Mouse (Mus musculus): Measurements from ENCODE around the gene Mettl7a2. TPM values are rescaled to one million over a fixed set of nuclear protein-coding genes. Genes with fewer than 3 reads are reported as not detected.
"Not testable (repeated sequence)": the region's sequence is repeated elsewhere in the genome, so short reads cannot be mapped to it uniquely, and the experiment has no call there.

The Mettl7a2 gene
- under 1 TPM; 0.58 to 0.77 TPM for total RNA-seq (2021)
- long read RNA-seq: 0 reads

DNA sequence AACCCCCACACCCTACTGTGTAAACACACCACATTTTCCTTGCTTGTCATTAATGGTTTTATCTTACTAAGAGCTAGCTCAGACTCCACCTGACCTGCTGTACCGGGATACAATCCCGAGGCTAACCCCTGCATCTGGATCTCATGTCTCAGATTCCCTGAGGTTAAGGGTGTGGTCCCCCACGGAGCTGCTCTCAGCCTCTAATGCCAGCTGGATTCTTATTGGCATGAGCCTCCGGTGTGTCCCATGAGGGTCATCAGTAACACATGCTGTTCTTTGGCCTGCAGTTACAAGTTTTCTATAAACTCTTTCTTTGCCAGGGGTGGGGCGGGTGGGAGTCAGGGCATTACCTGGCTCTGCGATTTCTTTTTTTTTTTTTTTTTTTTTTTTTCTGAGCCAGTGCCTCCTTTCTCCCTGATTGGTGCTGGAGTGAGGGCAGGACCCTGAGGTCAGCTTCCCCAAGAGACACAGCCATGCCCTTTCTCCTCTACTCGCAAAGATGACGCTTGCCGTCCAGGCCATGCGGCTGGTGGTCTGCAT, at the start of gene Mettl7a2, which contains the start of gene Methig1:
Gene Mettl7a2 (plus strand): TSS at position 490 of the 540 bp plus-strand sequence.
Gene Methig1 (plus strand): TSS at position 439 of the 540 bp plus-strand sequence.
- DNase-seq (ENCODE audit: low spot score in 2 of 2): no peak

DNA sequence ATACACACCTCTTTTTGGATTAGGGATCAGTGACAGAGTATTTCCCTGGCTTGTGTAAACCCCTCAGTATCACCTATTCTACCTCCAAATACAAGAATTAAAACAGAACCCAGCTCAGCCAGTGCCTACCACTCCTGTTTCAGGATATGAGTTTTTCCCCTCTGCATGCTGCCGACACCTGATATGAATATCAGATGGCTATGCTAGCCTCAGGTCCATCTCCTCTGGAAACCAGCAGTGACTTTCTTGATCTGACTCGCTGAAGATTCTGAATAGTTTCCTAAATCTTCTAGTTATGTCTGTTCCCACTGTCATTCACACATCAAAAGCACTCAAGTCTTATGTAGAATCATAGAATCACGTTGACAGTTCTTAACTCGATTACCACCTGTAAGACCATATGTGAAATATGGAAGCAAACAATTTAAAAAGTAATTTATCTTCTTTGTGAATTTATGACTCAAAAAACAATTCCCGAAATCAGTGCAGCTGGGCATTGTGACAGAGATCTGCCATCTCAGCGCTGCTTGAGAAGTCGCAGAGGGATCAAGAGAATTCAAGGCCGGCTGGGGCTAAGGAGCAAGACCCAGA, 49.5 kb upstream of the Mettl7a2 start:
- no peak for DNase-seq (ENCODE audit: low spot score in 2 of 2)

DNA sequence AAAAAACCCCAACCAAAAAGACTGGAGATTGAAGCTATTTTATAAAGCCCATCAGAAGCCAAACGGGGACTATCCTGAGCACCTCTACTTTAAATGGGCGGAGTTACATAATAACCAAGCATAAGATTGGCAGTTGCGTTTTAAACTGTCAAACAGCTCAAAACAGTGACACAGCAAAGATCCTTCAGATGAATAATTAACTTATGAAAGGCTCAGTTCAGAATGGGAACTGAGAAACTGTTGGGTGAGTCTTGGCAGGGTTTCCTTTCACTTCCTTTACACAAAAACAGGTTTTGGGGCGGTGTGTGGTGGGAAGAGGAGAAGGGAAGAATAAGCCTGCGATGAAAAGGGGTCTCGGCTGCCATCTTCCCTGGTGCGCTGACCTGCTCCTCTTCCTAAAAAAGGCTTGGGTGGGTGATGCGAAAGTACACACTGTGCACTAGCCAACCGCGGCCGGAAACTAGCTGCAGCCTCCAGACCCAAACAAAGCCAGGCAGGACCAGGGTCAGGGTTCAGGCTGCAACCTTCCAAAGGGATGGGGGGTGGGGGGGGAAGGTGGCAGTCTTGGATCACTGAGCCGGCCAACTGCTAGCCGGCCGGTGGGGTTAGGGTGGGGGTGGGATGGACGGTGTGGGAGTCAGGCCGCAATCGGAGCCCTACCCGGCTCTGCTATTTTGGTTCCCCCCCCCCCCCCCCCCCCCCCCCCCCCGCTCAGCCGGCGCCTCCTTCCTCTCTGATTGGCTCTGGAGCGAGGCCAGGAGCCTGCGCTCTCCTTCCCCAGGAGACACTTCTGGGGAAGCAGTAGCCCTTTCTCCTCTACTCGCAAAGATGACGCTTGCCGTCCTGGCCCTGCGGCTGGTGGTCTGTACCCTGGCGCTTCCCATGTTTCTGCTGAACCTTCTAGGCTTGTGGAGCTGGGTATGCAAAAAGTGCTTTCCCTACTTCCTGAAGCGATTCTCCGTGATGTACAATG, 48.7 kb upstream of the Mettl7a2 start, which contains the start of gene Mettl7a1:
Gene Mettl7a1 (plus strand): TSS at position 122 of the 973 bp plus-strand sequence.
- peak; percentile 75 to 90 for DNase-seq (ENCODE audit: low spot score in 2 of 2)

DNA sequence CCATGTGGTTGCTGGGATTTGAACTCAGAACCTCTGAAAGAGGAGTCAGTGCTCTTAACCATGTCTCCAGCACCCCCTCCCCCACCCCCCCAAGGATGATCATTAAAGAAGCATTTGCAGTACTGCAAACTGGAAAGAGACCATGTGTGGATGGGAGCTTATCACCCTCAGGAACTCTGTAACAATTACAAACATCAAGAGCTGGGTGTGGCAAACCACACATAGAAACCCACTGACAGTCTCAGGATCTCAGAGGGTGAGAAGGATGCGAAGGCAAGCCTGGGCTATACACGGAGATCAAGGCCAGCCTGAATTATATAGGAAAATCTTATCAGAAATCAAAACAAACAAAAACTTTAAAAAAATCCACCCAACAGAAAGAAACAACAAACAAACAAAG, 46.8 kb upstream of the Mettl7a2 start:
- DNase-seq (ENCODE audit: low spot score in 2 of 2): no peak

DNA sequence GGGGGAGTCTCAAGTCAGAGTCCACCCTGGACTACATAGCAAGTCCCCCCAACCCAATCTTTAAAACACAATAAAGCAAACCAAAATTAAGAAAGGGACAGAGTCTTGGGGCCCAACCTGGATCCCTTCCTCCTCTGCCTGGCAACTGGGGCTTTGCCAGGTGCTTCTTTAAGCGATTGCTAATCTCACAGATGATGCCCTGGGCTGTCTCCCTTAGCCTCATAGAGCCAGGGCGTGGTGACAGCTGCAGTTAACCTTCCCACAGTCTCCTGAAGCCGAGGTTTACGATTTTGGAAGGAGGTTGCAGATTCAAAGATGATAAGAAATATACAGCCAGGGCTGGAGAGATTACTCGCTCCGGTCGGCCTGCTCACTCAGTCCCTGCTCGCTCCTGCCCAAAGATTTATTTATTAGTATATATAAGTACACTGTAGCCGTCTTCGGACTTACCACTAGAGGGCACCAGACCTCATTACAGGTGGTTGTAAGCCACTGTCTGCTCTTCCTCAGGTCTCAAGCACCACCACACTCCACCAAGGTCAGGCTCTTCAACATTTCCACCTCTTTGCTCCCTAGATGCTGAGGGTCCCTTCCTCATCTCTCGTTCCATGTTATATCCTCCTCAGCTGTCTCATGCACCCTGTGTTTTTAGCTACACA, 45.4 kb upstream of the Mettl7a2 start:
- peak in 1 of 2 experiments; percentile 42 for DNase-seq (ENCODE audit: low spot score in 2 of 2)

DNA sequence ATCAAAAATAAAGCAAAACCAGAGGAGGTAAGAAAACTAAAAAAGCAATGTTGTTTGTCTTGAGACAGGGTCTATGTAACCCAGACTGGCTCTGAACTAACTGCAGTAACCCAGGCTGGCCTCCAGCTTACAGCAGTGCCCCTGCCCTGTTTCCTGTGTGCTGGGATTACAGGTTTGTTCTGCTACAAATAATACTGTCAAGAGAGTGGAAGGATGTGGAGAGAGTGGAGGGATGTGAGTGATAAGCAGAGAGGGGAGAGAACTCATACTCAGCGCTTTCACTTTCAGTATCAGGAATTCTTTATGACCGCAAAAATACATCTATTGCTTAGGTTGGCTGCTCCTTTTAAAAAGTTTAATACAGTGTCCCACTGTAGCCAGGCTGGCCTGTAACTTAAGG, 40.7 kb upstream of the Mettl7a2 start:
- no peak for DNase-seq (ENCODE audit: low spot score in 2 of 2)

DNA sequence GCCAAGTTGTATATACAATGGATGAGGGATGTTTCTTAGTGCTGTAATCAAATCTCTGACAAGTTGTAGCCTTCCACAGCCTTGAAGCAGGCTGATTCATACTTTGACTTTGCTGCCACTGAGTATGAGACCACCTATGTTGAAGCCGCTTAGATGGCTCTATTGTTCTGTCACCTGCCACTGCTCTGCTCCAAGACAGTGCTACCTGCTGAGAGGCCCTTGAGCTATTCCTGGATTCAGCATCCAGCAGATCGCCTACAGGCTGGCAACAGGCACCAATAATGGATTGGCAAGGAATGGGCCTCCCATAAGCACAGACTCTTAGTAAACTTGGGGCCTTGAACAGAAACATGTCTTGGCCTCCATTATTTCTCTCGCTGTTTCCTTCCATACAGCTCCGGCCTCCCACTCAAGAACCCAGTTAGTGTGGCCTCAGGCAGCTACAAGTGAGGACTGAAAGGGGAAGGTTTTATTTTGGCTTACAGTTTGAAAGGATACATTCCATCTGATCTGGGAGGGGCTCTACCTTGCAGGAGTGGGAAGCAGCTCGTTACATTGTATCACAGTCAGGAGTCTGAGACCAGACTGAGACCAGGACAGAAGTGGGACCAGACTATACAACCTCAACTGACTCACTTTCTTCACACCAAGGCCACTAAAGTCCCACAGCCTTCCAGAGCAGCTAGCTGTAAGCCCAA, 38.4 kb upstream of the Mettl7a2 start:
- DNase-seq (ENCODE audit: low spot score in 2 of 2): no peak

DNA sequence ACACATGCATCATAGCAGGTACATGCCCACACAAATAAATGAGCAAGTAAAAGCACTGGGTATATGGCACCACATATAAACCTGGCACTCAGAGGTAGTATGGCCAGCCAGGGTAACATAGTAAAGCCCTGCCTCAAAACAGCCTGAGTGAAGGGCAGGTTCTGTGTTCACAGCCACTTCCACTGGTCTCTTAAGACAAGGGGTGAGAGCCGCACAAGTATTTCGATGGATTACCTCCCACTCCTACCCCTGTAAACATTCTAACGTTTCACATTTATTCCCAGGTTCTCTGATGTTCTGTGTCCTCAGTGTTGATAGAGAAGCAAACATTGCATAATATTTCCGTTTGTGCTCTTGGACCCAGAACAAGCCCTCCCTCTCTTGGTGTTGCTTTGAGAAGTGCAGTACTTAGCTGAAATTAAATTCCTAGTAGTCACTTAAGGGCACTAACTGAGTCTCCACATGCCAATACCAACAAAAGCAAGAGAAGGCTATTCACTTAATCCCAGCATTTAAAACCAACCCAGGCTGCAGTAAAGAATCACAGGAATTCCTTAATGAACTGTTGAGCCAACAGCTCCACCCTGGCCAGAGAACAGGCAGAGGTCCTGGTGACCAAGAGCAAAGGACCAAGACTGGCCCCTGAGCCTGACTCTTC, 34.9 kb upstream of the Mettl7a2 start:
- not testable (repeated sequence) for DNase-seq (ENCODE audit: low spot score in 2 of 2)

DNA sequence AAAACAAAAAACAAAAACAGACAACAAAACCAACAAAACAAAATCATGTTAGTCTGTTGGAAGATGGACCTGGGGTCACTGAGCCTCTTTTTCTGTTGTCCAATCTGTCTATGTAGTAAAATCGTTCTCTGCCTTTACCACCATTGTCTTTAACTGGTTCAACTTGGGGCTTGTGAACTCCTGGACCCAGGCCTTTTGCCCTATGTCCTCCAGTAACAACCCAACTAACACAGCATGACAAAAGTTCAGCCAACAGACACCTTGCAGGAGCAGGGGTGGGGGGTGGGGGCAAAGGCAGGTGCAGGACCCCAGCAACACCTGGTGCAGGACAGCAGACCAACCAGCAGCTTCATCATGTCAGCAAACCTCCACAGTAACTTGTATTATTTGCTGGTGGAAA, 33.1 kb upstream of the Mettl7a2 start:
- DNase-seq (ENCODE audit: low spot score in 2 of 2): no peak

DNA sequence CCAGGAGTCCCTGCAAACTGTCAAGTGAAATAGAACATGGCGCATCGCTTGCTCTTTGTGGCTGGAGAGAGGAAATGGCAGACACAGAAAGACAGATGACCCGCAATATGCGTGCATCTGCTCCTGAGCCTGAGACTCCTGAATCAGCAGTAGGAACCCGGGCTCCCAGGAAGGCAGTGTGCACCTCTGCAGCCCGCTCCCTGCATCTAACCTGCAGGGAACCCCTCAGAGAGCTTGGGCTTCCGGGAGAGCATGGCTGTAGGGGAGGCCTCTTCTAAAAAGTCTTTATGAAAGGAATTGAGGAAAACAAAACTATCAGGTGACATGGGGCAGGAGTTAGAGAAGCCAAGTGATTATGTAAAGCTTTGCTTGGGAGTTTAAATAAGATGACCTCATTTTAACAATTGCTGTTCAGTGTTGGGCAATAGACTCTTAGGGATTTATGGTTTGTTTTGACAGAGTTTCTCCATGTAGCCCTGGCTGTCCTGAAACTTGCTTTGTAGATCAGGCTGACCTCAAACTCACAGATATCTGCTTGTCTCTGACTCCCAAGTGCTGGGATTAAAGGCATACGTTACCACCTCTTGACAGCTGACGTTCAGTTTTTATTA, 32.6 kb upstream of the Mettl7a2 start:
- DNase-seq (ENCODE audit: low spot score in 2 of 2): no peak

DNA sequence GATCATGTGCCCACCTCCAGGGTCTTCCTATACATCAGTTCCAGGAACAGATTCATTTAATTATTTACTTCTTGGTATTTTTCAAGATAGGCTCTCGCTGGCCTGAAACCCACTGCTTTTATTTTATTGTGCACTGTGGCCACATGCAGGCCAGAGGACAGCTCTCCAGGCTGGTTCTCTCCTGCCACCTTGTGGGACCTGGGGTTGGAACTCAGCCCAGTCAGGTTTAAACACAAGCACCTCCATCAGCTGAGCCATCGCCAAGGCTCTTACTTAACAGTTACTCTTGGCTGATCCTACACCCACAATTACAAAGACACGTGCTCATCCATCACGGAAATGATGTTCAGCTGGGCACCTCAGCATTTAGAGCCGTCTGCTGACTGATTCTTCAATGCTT, 31.9 kb upstream of the Mettl7a2 start:
- DNase-seq (ENCODE audit: low spot score in 2 of 2): no peak

DNA sequence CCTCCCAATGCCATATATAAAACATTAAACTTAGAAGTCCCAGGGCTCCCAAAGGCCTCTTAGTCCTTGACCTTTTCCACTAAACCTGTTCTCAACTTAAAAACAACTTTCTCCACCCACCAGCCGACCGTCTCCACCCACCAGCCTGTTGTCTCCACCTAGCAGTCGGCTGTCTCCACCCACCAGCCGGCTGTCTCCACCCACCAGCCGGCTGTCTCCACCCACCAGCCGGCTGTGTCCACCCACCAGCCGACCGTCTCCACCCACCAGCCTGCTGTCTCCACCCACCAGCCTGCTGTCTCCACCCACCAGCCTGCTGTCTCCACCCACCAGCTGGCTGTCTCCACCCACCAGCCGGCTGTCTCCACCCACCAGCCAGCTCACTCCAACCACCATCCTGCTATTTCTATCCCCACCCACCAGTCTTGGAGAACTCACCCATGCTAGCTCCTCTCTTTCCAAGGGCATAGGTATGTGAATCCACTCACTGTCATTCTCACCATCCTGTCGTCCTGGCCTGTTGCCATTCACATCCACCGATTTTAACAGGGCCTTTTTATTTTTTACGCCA, 28.9 kb upstream of the Mettl7a2 start:
- DNase-seq (ENCODE audit: low spot score in 2 of 2): peak in 1 of 2 experiments; percentile 45

DNA sequence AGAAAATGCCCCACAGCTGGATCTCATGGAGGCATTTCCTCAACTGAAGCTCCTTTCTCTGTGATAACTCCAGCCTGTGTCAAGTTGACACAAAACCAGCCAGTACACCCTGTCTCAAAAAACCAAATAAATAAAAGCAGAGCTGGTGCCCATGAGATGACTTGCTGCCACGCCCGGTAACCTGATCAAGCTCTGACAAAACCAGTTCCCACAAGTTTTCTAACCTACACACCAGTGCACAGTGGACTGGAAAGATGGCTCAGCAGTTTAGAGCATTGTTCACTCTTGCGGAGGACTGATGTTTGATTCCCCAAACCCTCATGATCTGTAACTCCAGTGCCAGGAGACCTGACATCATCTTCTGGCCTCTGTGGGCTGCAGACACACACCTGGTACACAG, 27.8 kb upstream of the Mettl7a2 start:
- no peak for DNase-seq (ENCODE audit: low spot score in 2 of 2)

DNA sequence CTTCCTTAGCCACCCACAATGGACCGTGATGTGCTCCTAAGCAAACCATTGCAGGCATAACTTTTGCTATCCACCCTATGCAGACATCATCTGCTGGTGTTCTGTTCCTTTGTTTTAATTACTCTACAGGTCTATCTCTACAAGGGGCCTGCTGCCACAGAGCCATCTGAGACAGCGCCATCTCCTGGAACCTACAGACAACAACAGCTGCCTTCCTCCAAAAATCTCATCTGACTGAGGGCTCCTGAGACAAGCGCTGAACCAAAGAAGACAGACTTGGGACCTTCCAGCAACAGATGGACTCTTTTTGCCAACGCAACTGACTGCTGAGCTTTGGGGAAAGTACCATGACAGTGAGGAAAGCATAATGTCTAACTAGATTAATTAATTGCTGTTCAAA, 24.9 kb upstream of the Mettl7a2 start:
- DNase-seq (ENCODE audit: low spot score in 2 of 2): not testable (repeated sequence)

DNA sequence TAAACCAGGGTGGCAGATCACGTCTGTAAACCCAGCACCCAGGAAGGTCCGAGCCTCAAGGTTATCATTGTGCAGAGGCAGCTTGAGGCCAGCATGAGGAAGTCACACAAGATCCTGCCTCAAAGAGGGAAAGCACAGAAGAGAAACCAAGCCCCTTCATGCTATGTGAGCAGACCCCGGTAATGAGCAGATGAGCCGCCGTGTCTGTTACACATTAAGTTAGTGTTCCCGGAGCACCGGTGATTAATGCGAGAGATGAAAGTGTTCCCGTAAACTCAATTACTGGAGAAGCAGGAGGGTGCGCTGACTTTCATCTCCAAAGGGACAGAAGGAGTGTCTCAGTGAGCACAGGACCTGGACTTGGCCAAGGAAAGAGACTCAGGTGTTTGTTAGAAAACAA, 23.7 kb upstream of the Mettl7a2 start:
- DNase-seq (ENCODE audit: low spot score in 2 of 2): not testable (repeated sequence)

DNA sequence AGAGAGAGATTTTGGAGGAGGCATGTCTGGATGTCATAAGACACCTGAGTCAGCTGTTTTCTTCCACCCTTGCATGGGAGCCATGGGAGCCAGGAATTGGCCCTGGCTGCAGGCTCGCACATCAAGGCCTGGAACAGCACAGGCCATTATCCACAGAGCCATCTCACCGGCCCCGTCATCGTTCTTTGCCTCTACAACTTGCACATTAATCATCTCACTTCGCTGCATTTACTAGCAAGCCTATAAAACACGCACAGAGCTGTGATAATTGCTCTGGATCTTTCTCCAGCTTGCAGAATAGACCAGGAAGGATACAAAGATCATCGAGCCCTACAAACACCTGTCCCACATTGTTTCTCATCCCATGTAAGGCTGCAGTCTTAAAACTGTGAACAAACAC, 22.3 kb upstream of the Mettl7a2 start:
- DNase-seq (ENCODE audit: low spot score in 2 of 2): no peak

DNA sequence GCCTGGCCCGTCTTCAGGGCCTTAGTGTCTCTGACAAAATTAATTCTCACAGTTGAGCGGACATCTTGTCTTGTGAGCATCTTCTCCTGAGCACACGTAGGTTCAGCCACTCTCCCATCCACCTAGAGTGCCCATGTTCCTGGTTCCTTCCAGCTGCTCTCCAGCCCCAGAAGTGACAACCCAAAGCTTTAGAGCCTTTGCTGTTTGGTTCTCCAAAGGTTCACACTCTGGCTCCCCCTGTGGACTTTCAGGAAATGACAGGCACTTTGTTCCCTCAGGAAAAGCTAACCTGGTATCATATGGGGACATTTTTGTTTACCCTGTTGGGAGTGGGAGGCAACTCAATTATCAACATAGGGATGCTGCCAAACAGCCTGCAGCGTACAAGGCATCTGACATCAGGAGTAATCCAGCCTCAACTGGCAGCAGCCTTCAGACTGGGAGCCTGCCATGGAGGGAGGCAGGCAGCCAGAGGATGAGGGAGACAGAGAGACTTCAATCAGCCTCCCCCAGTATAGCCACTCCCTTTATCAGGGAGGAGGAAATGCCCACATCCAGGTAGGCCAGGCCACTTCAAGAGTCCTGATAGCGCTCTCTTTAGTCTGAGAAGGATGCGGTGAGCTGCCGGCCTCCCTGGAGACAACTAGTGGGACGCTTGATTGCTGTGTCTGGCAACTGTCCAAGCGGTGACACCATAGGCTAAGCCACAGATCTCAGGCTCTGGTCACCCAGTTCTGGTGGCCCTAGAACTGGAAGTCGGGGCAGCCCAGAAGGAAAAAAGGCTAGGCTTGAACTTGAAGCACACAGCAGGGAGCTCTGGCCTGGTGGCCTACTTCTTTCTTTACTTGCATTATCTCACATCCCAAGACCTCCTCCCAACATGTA, 20.7 kb upstream of the Mettl7a2 start:
- DNase-seq (ENCODE audit: low spot score in 2 of 2): not testable (repeated sequence)

DNA sequence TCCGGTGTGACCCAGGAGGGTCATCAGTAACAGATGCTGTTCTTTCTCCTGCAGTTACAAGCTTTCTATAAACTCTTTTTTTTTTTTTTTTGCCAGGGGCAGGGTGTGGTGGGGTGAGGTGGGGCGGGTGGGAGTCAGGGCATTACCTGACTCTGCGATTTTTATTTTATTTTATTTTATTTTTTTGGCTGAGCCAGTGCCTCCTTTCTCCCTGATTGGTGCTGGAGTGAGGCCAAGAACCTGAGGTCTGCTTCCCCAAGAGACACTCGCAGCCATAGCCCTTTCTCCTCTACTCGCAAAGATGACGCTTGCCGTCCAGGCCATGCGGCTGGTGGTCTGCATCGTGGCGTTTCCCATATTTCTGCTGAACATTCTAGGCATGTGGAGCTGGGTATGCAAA, 18.4 kb upstream of the Mettl7a2 start, which contains the start of gene Mettl7a3:
Gene Mettl7a3 (plus strand): TSS at position 301 of the 400 bp plus-strand sequence.
- DNase-seq (ENCODE audit: low spot score in 2 of 2): no peak

All from layer of hippocampus, adult 18-20 months (tissue).